Mouse (Mus musculus) liver, embryonic 14.5 days (tissue): ENCODE results near the gene Tmc6.

Source experiments
- CTCF ChIP-seq: IDR thresholded peaks from 2 replicates; pipeline ENCODE4 v1.5.1; 2016; ENCODE audit warnings: antibody characterized with exemption, low read depth, control low read depth
- EP300 ChIP-seq: IDR thresholded peaks from 2 replicates; pipeline ENCODE4 v1.6.1; 2016; ENCODE audit warnings: antibody characterized with exemption, low read depth

- no peak for TF ChIP-seq CTCF
- TF ChIP-seq EP300: no peak
Measured at GRCm38 (mm10) chr11:117751544-117751943, 30.5 kb downstream of the Tmc6 start.
